Mouse (Mus musculus): ENCODE data around the gene Paxbp1. TPM values are rescaled to one million over a fixed set of nuclear protein-coding genes. Genes with fewer than 3 reads are reported as not detected.
A peak's percentile ranks its signal among the peaks of the same experiment; 100 is the strongest.
"Not testable (repeated sequence)": the region's sequence is repeated elsewhere in the genome, so short reads cannot be mapped to it uniquely, and the experiment has no call there.

Paxbp1 gene
- total RNA-seq (2015; ENCODE audit: low replicate concordance) (30.9 and 35.5 TPM in 2 replicates), total RNA-seq (2017; ENCODE audit: low replicate concordance) (68.0 and 81.5 TPM in 2 replicates)

GRCm38 (mm10) chr16:91044270-91045182 lies at the start of gene Paxbp1:
Gene Paxbp1 (minus strand): TSS chr16:91044543.
- peak; percentile 91 for ATAC-seq (replicated peaks; ENCODE audit: low FRiP score, poor library complexity, severe bottlenecking)

GRCm38 (mm10) chr16:91086642-91087306 lies 42.4 kb upstream of the Paxbp1 start:
- ATAC-seq (replicated peaks; ENCODE audit: low FRiP score, poor library complexity, severe bottlenecking): peak; percentile 93

- ATAC-seq (replicated peaks; ENCODE audit: low FRiP score, poor library complexity, severe bottlenecking): no peak
Observed at GRCm38 (mm10) chr16:91085239-91085825, 41.0 kb upstream of the Paxbp1 start.

- no peak for ATAC-seq (replicated peaks; ENCODE audit: low FRiP score, poor library complexity, severe bottlenecking)
Observed at GRCm38 (mm10) chr16:91084307-91085238, 40.2 kb upstream of the Paxbp1 start.

- no peak for ATAC-seq (replicated peaks; ENCODE audit: low FRiP score, poor library complexity, severe bottlenecking)
Observed at GRCm38 (mm10) chr16:91083002-91083646, 38.8 kb upstream of the Paxbp1 start.

- ATAC-seq (replicated peaks; ENCODE audit: low FRiP score, poor library complexity, severe bottlenecking): peak; percentile 84
Observed at GRCm38 (mm10) chr16:91081508-91081907, 37.2 kb upstream of the Paxbp1 start.

GRCm38 (mm10) chr16:91076180-91076579 lies 31.8 kb upstream of the Paxbp1 start:
- no peak for ATAC-seq (replicated peaks; ENCODE audit: low FRiP score, poor library complexity, severe bottlenecking)

GRCm38 (mm10) chr16:91075423-91075822 lies 31.1 kb upstream of the Paxbp1 start:
- ATAC-seq (replicated peaks; ENCODE audit: low FRiP score, poor library complexity, severe bottlenecking): not testable (repeated sequence)

- ATAC-seq (replicated peaks; ENCODE audit: low FRiP score, poor library complexity, severe bottlenecking): peak; percentile 87
Observed at GRCm38 (mm10) chr16:91073163-91073892, 29.0 kb upstream of the Paxbp1 start.

GRCm38 (mm10) chr16:91072256-91072655 lies 27.9 kb upstream of the Paxbp1 start:
- no peak for ATAC-seq (replicated peaks; ENCODE audit: low FRiP score, poor library complexity, severe bottlenecking)

GRCm38 (mm10) chr16:91068969-91069368 lies 24.6 kb upstream of the Paxbp1 start:
- ATAC-seq (replicated peaks; ENCODE audit: low FRiP score, poor library complexity, severe bottlenecking): no peak

GRCm38 (mm10) chr16:91067122-91067521 lies 22.8 kb upstream of the Paxbp1 start:
- ATAC-seq (replicated peaks; ENCODE audit: low FRiP score, poor library complexity, severe bottlenecking): no peak

GRCm38 (mm10) chr16:91064583-91065365 lies 20.4 kb upstream of the Paxbp1 start:
- no peak for ATAC-seq (replicated peaks; ENCODE audit: low FRiP score, poor library complexity, severe bottlenecking)

- ATAC-seq (replicated peaks; ENCODE audit: low FRiP score, poor library complexity, severe bottlenecking): no peak
Observed at GRCm38 (mm10) chr16:91063786-91064185, 19.4 kb upstream of the Paxbp1 start.

- ATAC-seq (replicated peaks; ENCODE audit: low FRiP score, poor library complexity, severe bottlenecking): no peak
Observed at GRCm38 (mm10) chr16:91061531-91062318, 17.4 kb upstream of the Paxbp1 start.

- ATAC-seq (replicated peaks; ENCODE audit: low FRiP score, poor library complexity, severe bottlenecking): no peak
Observed at GRCm38 (mm10) chr16:91057741-91058140, 13.4 kb upstream of the Paxbp1 start.

- no peak for ATAC-seq (replicated peaks; ENCODE audit: low FRiP score, poor library complexity, severe bottlenecking)
Observed at GRCm38 (mm10) chr16:91057261-91057660, 12.9 kb upstream of the Paxbp1 start.
